In the genomic region with DNA sequence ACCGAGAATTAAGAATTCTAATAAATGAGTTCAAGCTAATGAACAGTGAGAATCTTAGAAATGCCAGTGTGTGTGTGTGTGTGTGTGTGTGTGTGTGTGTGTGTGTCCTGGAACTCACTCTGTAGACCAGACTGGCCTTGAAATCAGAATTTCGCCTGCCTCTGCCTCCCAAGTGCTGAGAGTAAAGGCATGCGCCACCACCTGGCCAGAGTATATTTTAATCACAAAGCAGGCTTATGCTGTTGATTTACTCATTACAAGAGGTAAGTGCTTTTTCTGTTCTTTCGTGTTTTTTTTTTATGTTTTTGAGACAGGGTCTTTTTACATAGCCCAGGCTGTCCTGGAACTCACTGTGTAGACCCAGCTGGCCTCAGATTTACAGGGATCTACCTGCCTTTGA, we compare ENCODE assay signal across 1 mouse cellular context.
TF ChIP-seq lines count a peak whose summit lies in the region.

No protein-coding gene starts in this region.

TF ChIP-seq in MEL, 35 proteins besides CTCF, POLR2A, EP300 and RAD21:
- TF ChIP-seq SMC3 (IDR thresholded peaks at IDR 0.05; ENCODE audit: low read depth, low read length) (peak; percentile 47), NELFE (IDR thresholded peaks at IDR 0.05; ENCODE audit: low read depth, low read length) (no peak)
